Mouse (Mus musculus) heart, embryonic 12.5 days (tissue): ENCODE results near the gene Caap1. TPM values are rescaled to one million over a fixed set of nuclear protein-coding genes. Genes with fewer than 3 reads are reported as not detected.

ENCODE experiments used
- ATAC-seq: fragments of 200-750 bp; cut with Nextera tagmentation; 2 replicates; pipeline ENCODE4 v1.8.0; 2017; ENCODE audit warnings: moderate TSS enrichment, moderate library complexity; ENCODE audit not compliant: insufficient number of reproducible peaks, low FRiP score
- H3K27ac ChIP-seq: fragments of 300-500 bp; sonication (generic); 2 replicates; pipeline ENCODE4 v1.5.1; 2016; ENCODE audit warnings: mild to moderate bottlenecking, moderate library complexity; ENCODE audit not compliant: poor library complexity, severe bottlenecking
- H3K27me3 ChIP-seq: fragments of 300-500 bp; sonication (generic); replicated peaks from 2 replicates; pipeline ENCODE4 v1.6.1; 2016; ENCODE audit warnings: mild to moderate bottlenecking, moderate library complexity
- H3K36me3 ChIP-seq: fragments of 300-500 bp; sonication (generic); 2 replicates; pipeline ENCODE4 v1.6.1; 2016; ENCODE audit warnings: mild to moderate bottlenecking, moderate library complexity
- H3K4me1 ChIP-seq: fragments of 300-500 bp; sonication (generic); replicated peaks from 2 replicates; pipeline ENCODE4 v1.6.1; 2016; ENCODE audit warnings: mild to moderate bottlenecking
- H3K4me2 ChIP-seq: fragments of 300-500 bp; sonication (generic); 2 replicates; pipeline ENCODE4 v1.6.1; 2016; ENCODE audit warnings: mild to moderate bottlenecking, moderate library complexity
- H3K4me3 ChIP-seq: fragments of 300-500 bp; sonication (generic); 2 replicates; pipeline ENCODE4 v1.5.1; 2016; ENCODE audit warnings: mild to moderate bottlenecking
- H3K9ac ChIP-seq: fragments of 300-500 bp; sonication (generic); 2 replicates; pipeline ENCODE4 v1.6.1; 2016; ENCODE audit warnings: mild to moderate bottlenecking, moderate library complexity
- H3K9me3 ChIP-seq: fragments of 300-500 bp; sonication (generic); replicated peaks from 2 replicates; pipeline ENCODE4 v1.6.1; 2016; ENCODE audit warnings: mild to moderate bottlenecking, moderate library complexity
- WGBS: fragments of 180-500 bp; shearing (Covaris S2); methylation state at CpG from one replicate; pipeline ENCODE4 v1.1.7; 2016; 5-methylcytosine and 5-hydroxymethylcytosine counted together
- polyA plus RNA-seq: library from polyadenylated mRNA; unstranded; fragments of >200 nt; fragmentation: Nextera tagmentation; extraction: Ambion mirVana; gene quantifications from 2 replicates; pipeline ENCODE4 v1.2.1, GENCODE M21; 2016

Gene Caap1
- polyA plus RNA-seq, 1 experiment from 2014 or later, result 15.8 TPM

GRCm38 (mm10) chr4:94515366-94515765 lies 41.2 kb downstream of the Caap1 start:
- 82% methylated on average over 3 of the region's 3 CpGs for WGBS
- Histone ChIP-seq H3K9ac (no peak overlapping the region), H3K27me3 (no peaks in the 10 kb centered on the region), H3K4me1 (no peaks in the 10 kb centered on the region), H3K9me3 (no peaks in the 10 kb centered on the region; the same call in 1 of the 2 replicates), H3K27ac (no peak overlapping the region), H3K4me2 (no peak overlapping the region), H3K4me3 (no peak overlapping the region), H3K36me3 (peaks cover 20% of the 10 kb centered on the region)
- ATAC-seq, result no peak

- 72% methylated on average over 18 of the region's 18 CpGs for WGBS
- peak; percentile 48 for ATAC-seq
- H3K4me1 ChIP-seq, result no peaks in the 10 kb centered on the region
- H3K9me3 ChIP-seq, result no peaks in the 10 kb centered on the region
- no peak overlapping the region for H3K4me3 ChIP-seq
- H3K27me3 ChIP-seq, result no peaks in the 10 kb centered on the region
- 0 out of 2 replicates have a peak overlapping the region, but pooled peaks have one; percentile 14 for H3K27ac ChIP-seq
- no peak overlapping the region for H3K9ac ChIP-seq
- 0 out of 2 replicates have a peak overlapping the region, but pooled peaks have one; percentile 7 for H3K4me2 ChIP-seq
- no peaks in the 10 kb centered on the region for H3K36me3 ChIP-seq
These were observed 79.7 kb downstream of the Caap1 start for GRCm38 (mm10) chr4:94476749-94477399.

- H3K4me3 ChIP-seq, result no peak overlapping the region
- no peak overlapping the region for H3K9ac ChIP-seq
- H3K9me3 ChIP-seq, result no peaks in the 10 kb centered on the region
- no peak for ATAC-seq
- no peaks in the 10 kb centered on the region for H3K27me3 ChIP-seq
- H3K27ac ChIP-seq, result no peak overlapping the region
- no peak overlapping the region for H3K4me2 ChIP-seq
- H3K4me1 ChIP-seq, result no peaks in the 10 kb centered on the region
- WGBS, result 93% methylated on average over 1 of the region's 1 CpGs
- H3K36me3 ChIP-seq, result no peaks in the 10 kb centered on the region
These were observed 83.3 kb downstream of the Caap1 start for GRCm38 (mm10) chr4:94473286-94473685.

- Histone ChIP-seq H3K4me2 (no peak overlapping the region), H3K9me3 (no peaks in the 10 kb centered on the region), H3K9ac (no peak overlapping the region), H3K4me3 (no peak overlapping the region), H3K4me1 (no peaks in the 10 kb centered on the region), H3K27me3 (no peaks in the 10 kb centered on the region), H3K27ac (no peak overlapping the region), H3K36me3 (peaks cover 12% of the 10 kb centered on the region)
- 75% methylated on average over 2 of the region's 2 CpGs for WGBS
- no peak for ATAC-seq
These were observed 97.2 kb downstream of the Caap1 start for GRCm38 (mm10) chr4:94459424-94459823.

- no peaks in the 10 kb centered on the region for H3K9me3 ChIP-seq
- no peak overlapping the region for H3K4me2 ChIP-seq
- no peaks in the 10 kb centered on the region for H3K4me1 ChIP-seq
- no peaks in the 10 kb centered on the region for H3K27me3 ChIP-seq
- peaks cover 8% of the 10 kb centered on the region for H3K36me3 ChIP-seq
- ATAC-seq, result no peak
- WGBS, result 92% methylated on average over 1 of the region's 1 CpGs
- H3K27ac ChIP-seq, result no peak overlapping the region
- no peak overlapping the region for H3K9ac ChIP-seq
- no peak overlapping the region for H3K4me3 ChIP-seq
These were observed 101.7 kb downstream of the Caap1 start for GRCm38 (mm10) chr4:94454857-94455256.

Other genes starting within 250 kb of the Caap1 start
- gene Gm10306, start 250 bp downstream of the Caap1 start, polyA plus RNA-seq, result 0.77 TPM in 1 of 2 replicates, not detected in the other
- gene Plaa, start 46.4 kb upstream of the Caap1 start, polyA plus RNA-seq, result 69.9 and 70.8 TPM in 2 replicates
- 17.2 and 17.9 TPM in 2 replicates for gene Ift74, start 57.7 kb upstream of the Caap1 start, polyA plus RNA-seq
- gene Lrrc19, start 93.3 kb upstream of the Caap1 start, polyA plus RNA-seq, result 0.29 and 0.41 TPM in 2 replicates
- gene Tek, start 182.5 kb upstream of the Caap1 start, polyA plus RNA-seq, result 66.6 and 70.6 TPM in 2 replicates